Mouse (Mus musculus) CH12.LX (cell line): ENCODE measurements at regions not wholly inside any gene's neighbourhood (a gene's known extent, or its start where the extent isn't known, plus 50 kb on each side); places are given as distances from the start of the nearest gene placed in this dataset.

Experiments used
- DNase-seq: peaks from one replicate; pipeline ENCODE4 v3.0.0-alpha.2; 2013; ENCODE audit errors: extremely low read depth
- H3K27ac ChIP-seq: 2 replicates; pipeline ENCODE4 v1.5.1; 2012; ENCODE audit warnings: low read depth, mild to moderate bottlenecking, control low read depth, moderate library complexity; ENCODE audit not compliant: insufficient read depth
- H3K27me3 ChIP-seq: replicated peaks from 2 replicates; pipeline ENCODE3; 2012; ENCODE audit warnings: inconsistent platforms
- H3K36me3 ChIP-seq, 2 experiments: replicated peaks in 1 of 2; 2 replicates each; pipeline versions ENCODE3 to v1.6.1; 2012; ENCODE audit warnings: inconsistent platforms in 1 of 2, low read length in 1 of 2, mild to moderate bottlenecking in 1 of 2, mixed read lengths in 1 of 2, moderate library complexity in 1 of 2; ENCODE audit not compliant: control insufficient read depth in 1 of 2, insufficient read depth in 1 of 2
- H3K4me1 ChIP-seq, 2 experiments: 2 replicates each; pipeline ENCODE4 v1.6.1; 2012; ENCODE audit warnings: inconsistent platforms in 1 of 2, moderate library complexity in 1 of 2; ENCODE audit not compliant: insufficient read depth in 2 of 2, control insufficient read depth in 1 of 2
- H3K4me2 ChIP-seq: 2 replicates; pipeline ENCODE4 v1.6.1; 2012; ENCODE audit warnings: low read depth, mild to moderate bottlenecking, control low read depth; ENCODE audit not compliant: poor library complexity, insufficient read depth, severe bottlenecking
- H3K4me3 ChIP-seq, 3 experiments: fragments of 150-350 bp in 1 of 3; sonication (generic) in 1 of 3; replicated peaks in 1 of 3; 2 replicates each; pipeline versions ENCODE3 to v1.5.1; 2011 to 2012; ENCODE audit warnings: low read depth in 2 of 3, low read length in 2 of 3, mild to moderate bottlenecking in 2 of 3, moderate library complexity in 2 of 3, control low read depth in 1 of 3, improper control_type of control experiment in 1 of 3, inconsistent platforms in 1 of 3, mixed read lengths in 1 of 3; ENCODE audit not compliant: poor library complexity in 1 of 3
- H3K79me2 ChIP-seq: replicated peaks from 2 replicates; pipeline ENCODE4 v1.6.1; 2012; ENCODE audit warnings: mild to moderate bottlenecking, moderate library complexity; ENCODE audit not compliant: control insufficient read depth, poor library complexity, insufficient read depth, severe bottlenecking; ENCODE audit errors: extremely low read depth
- H3K9ac ChIP-seq: 2 replicates; pipeline ENCODE4 v1.6.1; 2012; ENCODE audit warnings: low read depth, mild to moderate bottlenecking, control low read depth, moderate library complexity; ENCODE audit not compliant: insufficient read depth
- H3K9me3 ChIP-seq: replicated peaks from 2 replicates; pipeline ENCODE3; 2012; ENCODE audit warnings: low read length, inconsistent platforms, mixed read lengths
- CHD1 ChIP-seq: IDR thresholded peaks from 2 replicates; pipeline ENCODE4 v1.6.1; 2012; ENCODE audit warnings: low read depth, low read length, improper control_type of control experiment, inconsistent platforms
- CHD2 ChIP-seq: IDR thresholded peaks from 2 replicates; pipeline ENCODE4 v1.6.1; 2011; ENCODE audit warnings: low read length, improper control_type of control experiment
- CTCF ChIP-seq, 2 experiments: IDR thresholded peaks in 1 of 2; conservative IDR thresholded peaks in 1 of 2; 2 replicates each; pipeline ENCODE4 v1.5.1; 2011 to 2012; ENCODE audit warnings: low read depth in 2 of 2, low read length in 2 of 2, improper control_type of control experiment in 1 of 2, inconsistent platforms in 1 of 2, mild to moderate bottlenecking in 1 of 2, moderate library complexity in 1 of 2
- E2F4 ChIP-seq: IDR thresholded peaks from 2 replicates; pipeline ENCODE4 v1.6.1; 2011; ENCODE audit warnings: low read depth, low read length, improper control_type of control experiment; ENCODE audit not compliant: insufficient replicate concordance
- ELF1 ChIP-seq: IDR thresholded peaks from 2 replicates; pipeline ENCODE4 v1.6.1; 2014; ENCODE audit warnings: low read depth, mild to moderate bottlenecking, inconsistent platforms, low read length, improper control_type of control experiment
- GABPA ChIP-seq: IDR thresholded peaks from 2 replicates; pipeline ENCODE4 v1.6.1; 2012; ENCODE audit warnings: low read depth, low read length, improper control_type of control experiment, inconsistent platforms; ENCODE audit not compliant: insufficient replicate concordance
- JUN ChIP-seq: IDR thresholded peaks from 2 replicates; pipeline ENCODE4 v1.6.1; 2011; ENCODE audit warnings: low read depth, mild to moderate bottlenecking, low read length, improper control_type of control experiment, moderate library complexity; ENCODE audit not compliant: insufficient read depth
- JUND ChIP-seq: conservative IDR thresholded peaks from 2 replicates; pipeline ENCODE4 v1.6.1; 2011; ENCODE audit warnings: low read depth, low read length, improper control_type of control experiment
- MAFK ChIP-seq: IDR thresholded peaks from 2 replicates; pipeline ENCODE4 v1.6.1; 2011; ENCODE audit warnings: low read length, improper control_type of control experiment; ENCODE audit not compliant: insufficient replicate concordance
- MAZ ChIP-seq: IDR thresholded peaks from 2 replicates; pipeline ENCODE4 v1.6.1; 2012; ENCODE audit warnings: low read depth, mild to moderate bottlenecking, inconsistent platforms, low read length, improper control_type of control experiment, moderate library complexity
- MYC ChIP-seq: IDR thresholded peaks from 2 replicates; pipeline ENCODE4 v1.6.1; 2011; ENCODE audit warnings: low read depth, mild to moderate bottlenecking, improper control_type of control experiment, low read length
- NRF1 ChIP-seq: IDR thresholded peaks from 2 replicates; pipeline ENCODE4 v1.6.1; 2014; ENCODE audit warnings: low read depth, mild to moderate bottlenecking, inconsistent platforms, low read length, improper control_type of control experiment, moderate library complexity
- RAD21 ChIP-seq: IDR thresholded peaks from 2 replicates; pipeline ENCODE4 v1.6.1; 2011; ENCODE audit warnings: low read depth, mild to moderate bottlenecking, low read length, improper control_type of control experiment, moderate library complexity
- SMC3 ChIP-seq: IDR thresholded peaks from 2 replicates; pipeline ENCODE4 v1.6.1; 2011; ENCODE audit warnings: low read depth, low read length, improper control_type of control experiment
- TCF12 ChIP-seq: IDR thresholded peaks from 2 replicates; pipeline ENCODE4 v1.6.1; 2014; ENCODE audit warnings: low read depth, mild to moderate bottlenecking, inconsistent platforms, low read length, improper control_type of control experiment
- USF1 ChIP-seq: IDR thresholded peaks from 2 replicates; pipeline ENCODE4 v1.6.1; 2014; ENCODE audit warnings: low read depth, mild to moderate bottlenecking, inconsistent platforms, low read length, improper control_type of control experiment
- dilution Hi-C: fragments of 300-500 bp; cut with MboI; formaldehyde crosslinking; loops from 2 replicates; pipeline ENCODE4 v1.14.3; 2020; ENCODE audit warnings: low sequenced_read_pairs; ENCODE audit not compliant: extremely low pct_unique_long_range_greater_than_20kb, extremely low pct_ligation_motif_present
- in situ Hi-C: fragments of 300-500 bp; cut with MboI; formaldehyde crosslinking; loops from 3 replicates; pipeline ENCODE4 v1.14.3; 2019; ENCODE audit warnings: low sequenced_read_pairs, low pct_ligation_motif_present, low pct_unique_long_range_greater_than_20kb, mixed read lengths

GRCm38 (mm10) chr17:55367464-55368207 lies 77.5 kb upstream of the St6gal2 start:
- Histone ChIP-seq H3K4me1 (no peaks in the 10 kb centered on the region), H3K27me3 (no peaks in the 10 kb centered on the region), H3K9ac (no peak overlapping the region), H3K4me3 (no peak overlapping the region), H3K79me2 (no peaks in the 10 kb centered on the region), H3K36me3 (no peaks in the 10 kb centered on the region), H3K9me3 (no peaks in the 10 kb centered on the region), H3K27ac (no peak overlapping the region), H3K4me2 (no peak overlapping the region)
- in situ Hi-C loops (no loop called here), dilution Hi-C loops (no loop called here)
- DNase-seq = no peak
- TF ChIP-seq NRF1 (no peak), CTCF (conservative IDR thresholded peaks at IDR 0.05 in 1 of 2, IDR thresholded peaks at IDR 0.05 in 1 of 2; ENCODE audit: low read depth in 2 of 2, low read length in 2 of 2) (no peak), RAD21 (no peak), TCF12 (no peak), ELF1 (no peak), CHD2 (no peak), MYC (no peak), JUND (no peak), CHD1 (no peak), MAFK (no peak), GABPA (no peak), MAZ (no peak), E2F4 (no peak), JUN (no peak), USF1 (no peak), SMC3 (no peak)
